Mouse (Mus musculus): ENCODE data around the gene Gm11172.

DNA sequence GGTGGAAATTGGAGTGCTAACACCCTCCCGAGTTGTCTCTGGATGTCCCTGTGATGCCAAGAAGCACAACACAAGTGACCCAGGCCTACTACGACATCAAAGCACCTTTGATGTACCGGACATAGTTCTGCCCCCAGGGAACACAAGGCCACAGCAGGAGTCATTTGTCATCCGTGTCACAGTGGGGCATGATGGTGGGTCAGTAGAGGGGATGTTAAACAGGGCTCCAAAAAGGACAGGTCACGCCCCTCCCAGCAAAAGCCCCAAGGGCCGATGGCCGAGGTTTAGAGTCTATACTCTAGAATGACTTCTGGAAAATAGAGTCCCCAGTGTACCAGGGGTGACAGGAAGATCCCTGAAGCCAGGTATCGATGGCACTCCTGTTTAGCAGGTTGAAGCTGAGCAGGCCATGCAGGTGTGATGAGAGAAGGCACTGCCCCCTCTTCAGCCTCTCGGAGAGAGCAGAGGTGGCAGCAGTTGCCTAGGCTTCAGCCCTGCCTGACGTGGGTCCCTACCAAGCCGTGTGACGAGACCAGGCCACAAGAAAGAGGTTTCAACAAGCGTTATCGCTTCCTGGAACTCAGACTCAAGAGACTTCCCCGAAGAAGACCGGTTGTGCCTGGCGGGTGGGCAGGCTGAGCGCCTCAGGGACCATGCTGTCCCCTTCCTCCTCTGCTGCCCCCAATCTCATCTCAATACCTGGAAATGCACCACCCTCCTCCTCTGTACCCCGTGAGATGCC is 40.8 kb upstream of the Gm11172 start:
- TF ChIP-seq TAL1 (IDR thresholded peaks at IDR 0.05; ENCODE audit: low read length) (no peak), GATA1 (IDR thresholded peaks at IDR 0.05; ENCODE audit: low read length) (no peak)
